Mouse (Mus musculus): ENCODE results near the gene Krtap24-1. TPM values are rescaled to one million over a fixed set of nuclear protein-coding genes. Genes with fewer than 3 reads are reported as not detected.

Gene Krtap24-1
- not detected in 2 replicates for polyA plus RNA-seq (2014; fragmentation: Nextera tagmentation; extraction: Ambion mirVana)

GRCm38 (mm10) chr16:88611922-88612321 is at the start of gene Krtap24-1:
Gene Krtap24-1, minus strand, starts transcription at chr16:88612279.
- H3K4me1 ChIP-seq (ENCODE audit: control insufficient read depth, insufficient read depth, low read length): 0 out of 2 replicates have a peak, but pooled peaks cover 5% of the 10 kb centered on the region
- no peak for DNase-seq
- ATAC-seq (ENCODE audit: low FRiP score, low TSS enrichment): no peak
- no peaks in the 10 kb centered on the region for H3K9me3 ChIP-seq (ENCODE audit: control insufficient read depth, low read length)
- H3K9ac ChIP-seq (replicated peaks; ENCODE audit: low read length): no peak within 1 kb of the TSS
- H3K4me3 ChIP-seq (replicated peaks; ENCODE audit: low read depth, low read length): no peak within 1 kb of the TSS
- H3K27me3 ChIP-seq (ENCODE audit: control insufficient read depth, insufficient read depth, low read length): no peaks in the 10 kb centered on the region
- WGBS: 95% methylated on average over 8 of the region's 8 CpGs
- no peak within 1 kb of the TSS for H3K27ac ChIP-seq (replicated peaks; ENCODE audit: low read depth, low read length)
- no peaks in the 10 kb centered on the region for H3K36me3 ChIP-seq (ENCODE audit: control insufficient read depth, insufficient read depth, low read length)
- no peak within 1 kb of the TSS for H3K4me2 ChIP-seq (ENCODE audit: low read length)

GRCm38 (mm10) chr16:88657426-88657825 is 45.3 kb upstream of the Krtap24-1 start:
- no peak overlapping the region for H3K4me2 ChIP-seq (ENCODE audit: low read length)
- no peaks in the 10 kb centered on the region for H3K27me3 ChIP-seq (ENCODE audit: control insufficient read depth, insufficient read depth, low read length)
- ATAC-seq (ENCODE audit: low FRiP score, low TSS enrichment) (no peak), DNase-seq (peak; percentile 26)
- no peak overlapping the region for H3K9ac ChIP-seq (replicated peaks; ENCODE audit: low read length)
- no peaks in the 10 kb centered on the region for H3K9me3 ChIP-seq (ENCODE audit: control insufficient read depth, low read length)
- H3K27ac ChIP-seq (replicated peaks; ENCODE audit: low read depth, low read length): no peak overlapping the region
- no peaks in the 10 kb centered on the region for H3K36me3 ChIP-seq (ENCODE audit: control insufficient read depth, insufficient read depth, low read length)
- no peak overlapping the region for H3K4me3 ChIP-seq (replicated peaks; ENCODE audit: low read depth, low read length)
- 51% methylated on average over 1 of the region's 1 CpGs for WGBS
- no peaks in the 10 kb centered on the region for H3K4me1 ChIP-seq (ENCODE audit: control insufficient read depth, insufficient read depth, low read length)

DNA sequence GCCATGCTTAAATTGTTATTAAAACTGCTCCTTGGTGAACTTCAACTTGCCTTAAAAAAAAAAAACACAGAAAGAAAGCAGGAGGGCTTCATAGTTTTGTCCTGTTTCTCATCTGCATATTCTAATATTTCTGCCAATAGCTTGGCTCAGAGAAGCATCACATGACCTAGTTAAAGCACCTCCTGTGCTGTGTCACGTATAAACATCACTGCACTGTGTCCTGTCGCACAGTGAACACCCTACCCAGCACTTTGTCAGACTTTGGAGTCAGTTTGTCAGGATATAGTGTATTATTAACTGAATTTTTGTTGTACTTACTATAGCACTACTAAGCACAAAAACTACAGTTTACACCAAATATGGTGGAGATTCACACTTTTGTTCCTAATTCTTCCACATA is 39.9 kb upstream of the Krtap24-1 start:
- no peaks in the 10 kb centered on the region for H3K27me3 ChIP-seq (ENCODE audit: control insufficient read depth, insufficient read depth, low read length)
- H3K4me2 ChIP-seq (ENCODE audit: low read length): no peak overlapping the region
- H3K36me3 ChIP-seq (ENCODE audit: control insufficient read depth, insufficient read depth, low read length): no peaks in the 10 kb centered on the region
- DNase-seq: no peak
- H3K9me3 ChIP-seq (ENCODE audit: control insufficient read depth, low read length): no peaks in the 10 kb centered on the region
- 80% methylated on average over 2 of the region's 2 CpGs for WGBS
- no peak for ATAC-seq (ENCODE audit: low FRiP score, low TSS enrichment)
- no peak overlapping the region for H3K4me3 ChIP-seq (replicated peaks; ENCODE audit: low read depth, low read length)
- H3K27ac ChIP-seq (replicated peaks; ENCODE audit: low read depth, low read length): no peak overlapping the region
- H3K4me1 ChIP-seq (ENCODE audit: control insufficient read depth, insufficient read depth, low read length): no peaks in the 10 kb centered on the region
- no peak overlapping the region for H3K9ac ChIP-seq (replicated peaks; ENCODE audit: low read length)

DNA sequence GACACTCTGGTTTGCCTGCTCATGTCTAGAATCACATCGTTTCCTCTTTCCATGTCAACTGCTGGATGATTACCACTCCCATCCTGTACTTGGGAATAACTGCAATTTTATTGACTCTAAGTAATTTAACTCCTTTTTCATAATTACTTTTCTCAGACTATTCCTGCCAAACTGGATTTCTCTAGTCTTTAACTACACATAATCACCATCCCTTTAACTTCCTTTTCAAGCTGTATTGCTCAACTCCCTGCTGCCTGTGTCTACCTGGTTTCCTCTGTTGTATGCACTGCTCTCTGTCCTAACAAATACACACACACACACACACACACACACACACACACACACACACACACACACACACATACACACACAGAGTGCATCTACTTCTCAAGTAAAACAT is 39.0 kb upstream of the Krtap24-1 start:
- no peak overlapping the region for H3K9ac ChIP-seq (replicated peaks; ENCODE audit: low read length)
- H3K4me3 ChIP-seq (replicated peaks; ENCODE audit: low read depth, low read length): no peak overlapping the region
- no peak overlapping the region for H3K4me2 ChIP-seq (ENCODE audit: low read length)
- no peak overlapping the region for H3K27ac ChIP-seq (replicated peaks; ENCODE audit: low read depth, low read length)
- no peak for ATAC-seq (ENCODE audit: low FRiP score, low TSS enrichment)
- no peaks in the 10 kb centered on the region for H3K27me3 ChIP-seq (ENCODE audit: control insufficient read depth, insufficient read depth, low read length)
- 98% methylated on average over 1 of the region's 1 CpGs for WGBS
- H3K4me1 ChIP-seq (ENCODE audit: control insufficient read depth, insufficient read depth, low read length): no peaks in the 10 kb centered on the region
- H3K36me3 ChIP-seq (ENCODE audit: control insufficient read depth, insufficient read depth, low read length): no peaks in the 10 kb centered on the region
- H3K9me3 ChIP-seq (ENCODE audit: control insufficient read depth, low read length): no peaks in the 10 kb centered on the region
- DNase-seq: no peak

DNA sequence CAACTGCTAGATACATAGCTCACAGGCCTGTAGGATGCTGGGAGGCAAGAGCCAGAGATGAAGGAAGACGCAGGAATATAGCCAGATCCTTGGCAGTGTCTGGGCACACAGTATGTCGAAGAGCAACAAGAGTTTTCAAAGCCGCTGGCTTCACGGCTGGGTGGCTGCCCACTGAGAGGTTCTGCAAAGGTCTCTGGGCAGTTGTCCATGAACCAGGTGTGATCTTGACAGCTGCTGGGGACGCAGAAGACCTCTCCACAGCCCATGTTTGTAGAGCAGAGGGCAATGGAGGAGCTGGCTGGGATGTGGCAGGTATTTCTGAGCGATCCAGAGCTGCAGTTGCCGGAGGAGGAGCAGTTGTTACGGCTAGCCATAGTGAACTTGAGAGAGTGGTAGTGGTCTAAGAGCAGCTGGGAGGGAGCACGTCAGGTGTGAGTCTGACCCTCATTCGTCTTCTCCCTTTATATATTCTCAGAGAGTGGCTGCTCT is 35.3 kb upstream of the Krtap24-1 start, which contains the start of gene Krtap26-1:
Gene Krtap26-1, minus strand, starts transcription at position 439 of the 489 bp plus-strand sequence.
- WGBS: 87% methylated on average over 10 of the region's 10 CpGs
- ATAC-seq (ENCODE audit: low FRiP score, low TSS enrichment) (no peak), DNase-seq (no peak)
- Histone ChIP-seq H3K4me3 (replicated peaks; ENCODE audit: low read depth, low read length) (no peak within 1 kb of the TSS), H3K27me3 (ENCODE audit: control insufficient read depth, insufficient read depth, low read length) (no peaks in the 10 kb centered on the region), H3K9ac (replicated peaks; ENCODE audit: low read length) (no peak within 1 kb of the TSS), H3K4me1 (ENCODE audit: control insufficient read depth, insufficient read depth, low read length) (no peaks in the 10 kb centered on the region), H3K27ac (replicated peaks; ENCODE audit: low read depth, low read length) (no peak within 1 kb of the TSS), H3K9me3 (ENCODE audit: control insufficient read depth, low read length) (no peaks in the 10 kb centered on the region), H3K36me3 (ENCODE audit: control insufficient read depth, insufficient read depth, low read length) (no peaks in the 10 kb centered on the region), H3K4me2 (ENCODE audit: low read length) (no peak within 1 kb of the TSS)

GRCm38 (mm10) chr16:88646366-88647111 is 34.5 kb upstream of the Krtap24-1 start:
- DNase-seq: peak; percentile 15
- Histone ChIP-seq H3K36me3 (ENCODE audit: control insufficient read depth, insufficient read depth, low read length) (no peaks in the 10 kb centered on the region), H3K4me1 (ENCODE audit: control insufficient read depth, insufficient read depth, low read length) (no peaks in the 10 kb centered on the region), H3K4me2 (ENCODE audit: low read length) (no peak overlapping the region), H3K27me3 (ENCODE audit: control insufficient read depth, insufficient read depth, low read length) (no peaks in the 10 kb centered on the region), H3K9me3 (ENCODE audit: control insufficient read depth, low read length) (no peaks in the 10 kb centered on the region), H3K9ac (replicated peaks; ENCODE audit: low read length) (no peak overlapping the region), H3K27ac (replicated peaks; ENCODE audit: low read depth, low read length) (no peak overlapping the region), H3K4me3 (replicated peaks; ENCODE audit: low read depth, low read length) (no peak overlapping the region)
- no peak for ATAC-seq (ENCODE audit: low FRiP score, low TSS enrichment)
- WGBS: 80% methylated on average over 8 of the region's 8 CpGs

DNA sequence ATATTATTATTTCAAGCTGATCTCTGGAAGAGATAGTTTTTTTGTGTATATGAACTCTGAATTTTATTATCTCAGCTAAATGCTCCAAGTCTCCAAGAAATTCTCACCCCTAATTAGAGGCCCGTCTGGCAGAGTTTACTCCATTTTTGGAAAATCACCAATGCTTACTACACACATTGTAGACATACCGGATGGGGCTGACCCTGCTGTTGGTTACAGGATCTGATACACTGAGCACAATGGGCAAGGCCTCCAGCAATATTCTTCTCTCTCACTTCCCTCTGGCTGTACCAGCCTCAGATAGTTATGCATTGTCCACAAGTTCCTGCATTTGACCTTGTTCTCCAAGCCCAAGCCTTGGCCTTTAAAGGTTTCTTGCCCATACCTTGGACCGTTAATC is 28.0 kb upstream of the Krtap24-1 start:
- DNase-seq (no peak), ATAC-seq (ENCODE audit: low FRiP score, low TSS enrichment) (no peak)
- Histone ChIP-seq H3K9me3 (ENCODE audit: control insufficient read depth, low read length) (no peaks in the 10 kb centered on the region), H3K36me3 (ENCODE audit: control insufficient read depth, insufficient read depth, low read length) (no peaks in the 10 kb centered on the region), H3K4me3 (replicated peaks; ENCODE audit: low read depth, low read length) (no peak overlapping the region), H3K4me1 (ENCODE audit: control insufficient read depth, insufficient read depth, low read length) (no peaks in the 10 kb centered on the region), H3K27ac (replicated peaks; ENCODE audit: low read depth, low read length) (no peak overlapping the region), H3K27me3 (ENCODE audit: control insufficient read depth, insufficient read depth, low read length) (no peaks in the 10 kb centered on the region), H3K9ac (replicated peaks; ENCODE audit: low read length) (no peak overlapping the region), H3K4me2 (ENCODE audit: low read length) (no peak overlapping the region)
- 93% methylated on average over 3 of the region's 3 CpGs for WGBS

- Histone ChIP-seq H3K4me2 (ENCODE audit: low read length) (no peak overlapping the region), H3K4me1 (ENCODE audit: control insufficient read depth, insufficient read depth, low read length) (no peaks in the 10 kb centered on the region), H3K4me3 (replicated peaks; ENCODE audit: low read depth, low read length) (no peak overlapping the region), H3K9me3 (ENCODE audit: control insufficient read depth, low read length) (no peaks in the 10 kb centered on the region), H3K36me3 (ENCODE audit: control insufficient read depth, insufficient read depth, low read length) (no peaks in the 10 kb centered on the region), H3K9ac (replicated peaks; ENCODE audit: low read length) (no peak overlapping the region), H3K27ac (replicated peaks; ENCODE audit: low read depth, low read length) (no peak overlapping the region), H3K27me3 (ENCODE audit: control insufficient read depth, insufficient read depth, low read length) (no peaks in the 10 kb centered on the region)
- WGBS: 70% methylated on average over 4 of the region's 4 CpGs
- ATAC-seq (ENCODE audit: low FRiP score, low TSS enrichment): no peak
- DNase-seq: peak; percentile 12
Measured at GRCm38 (mm10) chr16:88635142-88635541, 23.1 kb upstream of the Krtap24-1 start.

DNA sequence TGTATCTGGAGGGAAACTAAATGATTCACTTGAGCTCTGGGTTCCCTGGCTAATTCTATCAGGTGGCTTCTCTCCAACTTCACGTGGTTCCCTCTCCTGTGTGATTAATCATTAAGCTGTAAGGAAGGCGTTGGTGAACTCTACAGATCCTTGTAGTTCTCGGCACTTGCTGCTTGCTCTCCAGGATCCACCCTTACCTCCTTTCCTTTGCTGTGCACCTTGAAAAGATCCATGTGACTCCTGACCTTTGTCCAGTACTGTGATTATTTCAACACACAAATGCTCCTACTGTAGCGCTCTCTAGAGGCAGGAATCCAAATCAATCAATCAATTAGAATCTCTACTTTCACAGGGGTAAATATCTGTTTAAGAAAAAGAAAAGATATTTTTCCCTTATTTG is 19.4 kb upstream of the Krtap24-1 start:
- Histone ChIP-seq H3K9ac (replicated peaks; ENCODE audit: low read length) (no peak overlapping the region), H3K27me3 (ENCODE audit: control insufficient read depth, insufficient read depth, low read length) (no peaks in the 10 kb centered on the region), H3K36me3 (ENCODE audit: control insufficient read depth, insufficient read depth, low read length) (no peaks in the 10 kb centered on the region), H3K4me2 (ENCODE audit: low read length) (no peak overlapping the region), H3K4me3 (replicated peaks; ENCODE audit: low read depth, low read length) (no peak overlapping the region), H3K4me1 (ENCODE audit: control insufficient read depth, insufficient read depth, low read length) (no peaks in the 10 kb centered on the region), H3K9me3 (ENCODE audit: control insufficient read depth, low read length) (no peaks in the 10 kb centered on the region), H3K27ac (replicated peaks; ENCODE audit: low read depth, low read length) (no peak overlapping the region)
- WGBS: 83% methylated on average over 4 of the region's 4 CpGs
- ATAC-seq (ENCODE audit: low FRiP score, low TSS enrichment): no peak
- DNase-seq: no peak

Data from midbrain, embryonic 14.5 days (tissue).